Mouse (Mus musculus) hindbrain, embryonic 16.5 days (tissue): ENCODE results near the gene Pamr1. TPM values are rescaled to one million over a fixed set of nuclear protein-coding genes. Genes with fewer than 3 reads are reported as not detected.

Experiments used
- ATAC-seq: fragments of 200-750 bp; cut with Nextera tagmentation; 2 replicates; pipeline ENCODE4 v1.8.0; 2017; ENCODE audit warnings: moderate TSS enrichment, moderate library complexity
- H3K27ac ChIP-seq: fragments of 300-500 bp; sonication (generic); 2 replicates; pipeline ENCODE4 v1.5.1; 2014; ENCODE audit warnings: low read depth, mild to moderate bottlenecking, control low read depth, low read length, moderate library complexity
- H3K27me3 ChIP-seq: fragments of 300-500 bp; sonication (generic); replicated peaks from 2 replicates; pipeline ENCODE4 v1.6.1; 2014; ENCODE audit warnings: low read length; ENCODE audit not compliant: control insufficient read depth, insufficient read depth
- H3K36me3 ChIP-seq: fragments of 300-500 bp; sonication (generic); 2 replicates; pipeline ENCODE4 v1.6.1; 2014; ENCODE audit warnings: mild to moderate bottlenecking, low read length, moderate library complexity, mixed read lengths; ENCODE audit not compliant: control insufficient read depth, insufficient read depth
- H3K4me1 ChIP-seq: fragments of 300-500 bp; sonication (generic); 2 replicates; pipeline ENCODE4 v1.6.1; 2014; ENCODE audit warnings: low read depth, low read length; ENCODE audit not compliant: control insufficient read depth, insufficient read depth
- H3K4me2 ChIP-seq: fragments of 300-500 bp; sonication (generic); 2 replicates; pipeline ENCODE4 v1.6.1; 2014; ENCODE audit warnings: mild to moderate bottlenecking, low read length, control low read depth, moderate library complexity
- H3K4me3 ChIP-seq: fragments of 300-500 bp; sonication (generic); 2 replicates; pipeline ENCODE4 v1.5.1; 2014; ENCODE audit warnings: mild to moderate bottlenecking, low read length, control low read depth, moderate library complexity
- H3K9ac ChIP-seq: fragments of 300-500 bp; sonication (generic); 2 replicates; pipeline ENCODE4 v1.6.1; 2014; ENCODE audit warnings: low read depth, mild to moderate bottlenecking, control low read depth, low read length, moderate library complexity
- H3K9me3 ChIP-seq: fragments of 300-500 bp; sonication (generic); 2 replicates; pipeline ENCODE4 v1.6.1; 2014; ENCODE audit warnings: mild to moderate bottlenecking, low read length, moderate library complexity; ENCODE audit not compliant: control insufficient read depth
- WGBS: fragments of 180-500 bp; shearing (Covaris S2); extraction: QIAGEN DNeasy Blood & Tissue Kit; methylation state at CpG from one replicate; pipeline ENCODE4 v1.1.7; 2014; 5-methylcytosine and 5-hydroxymethylcytosine counted together
- polyA plus RNA-seq: library from polyadenylated mRNA; unstranded; fragments of >200 nt; fragmentation: Nextera tagmentation; extraction: Ambion mirVana; gene quantifications from 2 replicates; pipeline ENCODE4 v1.2.1, GENCODE M21; 2015

Gene Pamr1
- 12.4 and 13.1 TPM in 2 replicates for polyA plus RNA-seq

DNA sequence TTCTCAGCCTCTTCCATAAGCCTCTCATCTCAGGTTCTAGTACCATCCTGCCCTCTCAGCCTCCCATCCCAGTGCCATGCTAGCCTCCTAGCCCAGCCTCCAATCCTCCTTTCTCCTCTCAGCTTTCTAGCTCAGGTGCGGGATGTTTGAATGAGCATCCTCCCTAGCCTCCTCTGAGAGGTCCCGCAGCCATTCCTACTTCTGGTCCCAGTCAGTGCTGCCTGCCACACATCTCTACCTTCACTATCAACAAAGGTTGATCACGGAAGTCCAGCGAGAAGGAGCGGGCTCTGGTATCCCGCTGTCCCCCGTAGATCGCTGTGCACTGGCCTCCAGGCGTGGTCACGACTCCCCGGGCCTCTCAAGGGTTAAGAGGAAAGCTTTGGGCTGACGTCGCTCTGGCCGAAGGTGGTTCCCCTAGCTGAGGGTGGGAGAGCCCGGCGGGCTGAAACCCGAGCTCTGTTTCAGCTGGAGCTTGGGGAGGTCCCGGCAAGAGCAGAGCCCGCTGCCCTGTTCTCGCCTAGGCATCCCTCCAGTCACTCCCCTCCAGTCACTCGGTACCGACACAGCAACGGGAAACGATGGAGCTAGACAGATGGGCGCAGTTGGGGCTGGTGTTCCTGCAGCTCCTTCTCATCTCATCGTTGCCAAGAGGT is at the start of gene Pamr1:
TSS of gene Pamr1 (plus strand) at position 402 of the 656 bp plus-strand sequence.
- Histone ChIP-seq H3K27ac (no peak within 1 kb of the TSS), H3K36me3 (no peaks in the 10 kb centered on the region), H3K4me1 (peaks cover 5% of the 10 kb centered on the region; the same call in 1 of the 2 replicates), H3K27me3 (no peaks in the 10 kb centered on the region), H3K9ac (peak within 1 kb of the TSS; percentile 63), H3K4me3 (peak within 1 kb of the TSS; percentile 43), H3K4me2 (peak within 1 kb of the TSS; percentile 74), H3K9me3 (no peaks in the 10 kb centered on the region)
- peak; percentile 78 for ATAC-seq
- WGBS: 3% methylated on average over 26 of the region's 26 CpGs

DNA sequence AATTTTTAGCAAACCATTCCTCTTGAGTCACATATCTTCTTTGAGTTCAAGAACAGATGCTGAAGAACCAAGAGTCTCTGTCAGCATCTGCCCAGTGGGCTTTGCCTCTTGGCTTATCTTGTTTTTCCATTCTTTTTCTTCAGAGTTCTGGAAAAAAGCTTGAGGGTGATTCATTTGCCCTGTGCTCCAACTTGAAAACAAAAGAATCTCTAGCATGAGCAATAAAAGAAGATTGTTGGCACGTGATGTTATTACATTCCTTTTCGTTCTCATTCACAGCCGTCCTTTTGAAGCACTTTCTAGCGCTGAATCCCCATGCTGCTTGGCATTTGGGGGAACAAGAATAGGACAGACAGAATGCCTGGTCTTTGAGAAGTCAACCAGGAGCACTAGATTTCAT is 42.2 kb upstream of the Pamr1 start:
- Histone ChIP-seq H3K4me3 (no peak overlapping the region), H3K4me1 (no peaks in the 10 kb centered on the region), H3K27me3 (no peaks in the 10 kb centered on the region), H3K9ac (no peak overlapping the region), H3K27ac (no peak overlapping the region), H3K36me3 (no peaks in the 10 kb centered on the region), H3K9me3 (no peaks in the 10 kb centered on the region), H3K4me2 (no peak overlapping the region)
- ATAC-seq: no peak
- WGBS: 45% methylated on average over 4 of the region's 4 CpGs

DNA sequence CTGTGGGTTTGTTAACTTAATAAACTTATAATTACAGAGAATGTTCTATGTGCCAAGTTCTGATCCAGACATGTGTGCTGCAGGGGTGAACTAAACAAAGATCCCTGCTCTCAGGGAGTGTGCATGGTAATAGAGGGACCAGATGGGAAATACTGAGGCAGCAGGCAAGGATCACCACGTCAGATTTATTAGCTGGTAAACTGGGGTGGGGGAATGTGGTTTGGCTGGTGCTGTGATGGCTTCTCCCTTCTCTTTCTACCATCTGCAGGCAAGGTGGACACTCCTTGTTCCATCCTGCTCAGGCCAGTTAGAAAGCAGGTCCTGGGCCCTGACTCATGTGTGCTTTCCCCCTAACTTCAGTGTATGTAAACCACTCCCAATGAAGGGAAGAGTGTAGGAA is 41.7 kb upstream of the Pamr1 start:
- Histone ChIP-seq H3K27ac (no peak overlapping the region), H3K4me1 (no peaks in the 10 kb centered on the region), H3K36me3 (no peaks in the 10 kb centered on the region), H3K9me3 (no peaks in the 10 kb centered on the region), H3K4me3 (no peak overlapping the region), H3K9ac (no peak overlapping the region), H3K27me3 (no peaks in the 10 kb centered on the region), H3K4me2 (no peak overlapping the region)
- ATAC-seq: no peak
- 71% methylated on average over 1 of the region's 1 CpGs for WGBS

DNA sequence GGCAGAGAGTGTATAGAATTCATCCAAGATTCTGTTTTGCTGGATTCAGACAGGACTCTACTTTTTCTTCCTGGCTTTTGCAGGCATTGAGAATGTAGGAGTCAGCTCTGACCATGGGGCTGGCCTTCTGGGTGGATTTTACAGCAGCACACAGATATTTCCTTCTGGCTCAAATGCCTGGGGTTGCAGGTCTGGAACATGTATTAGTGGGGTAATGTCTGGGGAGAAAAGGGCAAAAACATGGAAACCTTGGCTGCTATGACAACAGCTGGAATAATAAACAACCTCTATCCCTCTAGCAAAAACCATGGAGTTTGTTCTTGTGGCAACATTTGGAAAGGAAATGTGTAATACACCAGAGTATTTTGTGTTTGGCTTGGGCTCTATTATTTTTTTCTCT is 29.9 kb upstream of the Pamr1 start:
- no peak overlapping the region for H3K27ac ChIP-seq
- no peak for ATAC-seq
- H3K4me1 ChIP-seq: no peaks in the 10 kb centered on the region
- no peak overlapping the region for H3K4me3 ChIP-seq
- no peak overlapping the region for H3K4me2 ChIP-seq
- H3K9me3 ChIP-seq: no peaks in the 10 kb centered on the region
- no peaks in the 10 kb centered on the region for H3K36me3 ChIP-seq
- H3K9ac ChIP-seq: no peak overlapping the region
- no peaks in the 10 kb centered on the region for H3K27me3 ChIP-seq

DNA sequence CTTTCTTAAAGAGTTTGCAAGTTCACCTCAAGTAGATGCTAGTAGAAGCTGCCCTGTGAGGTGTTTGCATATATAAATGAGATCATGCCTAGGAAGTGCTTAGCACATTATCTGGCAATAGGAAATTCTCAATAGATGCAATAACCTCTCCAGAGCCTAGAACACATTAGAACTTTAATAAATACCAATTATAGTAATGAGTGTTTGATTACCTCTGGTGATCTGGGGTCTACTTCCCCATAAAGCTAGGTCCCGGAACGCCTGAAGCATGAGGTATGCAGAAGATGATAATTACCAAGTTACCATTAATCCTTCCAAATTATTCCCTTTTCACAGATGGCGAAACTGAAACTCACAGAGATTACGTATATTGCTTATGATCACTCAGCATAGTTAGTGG is 22.2 kb upstream of the Pamr1 start:
- 66% methylated on average over 4 of the region's 4 CpGs for WGBS

DNA sequence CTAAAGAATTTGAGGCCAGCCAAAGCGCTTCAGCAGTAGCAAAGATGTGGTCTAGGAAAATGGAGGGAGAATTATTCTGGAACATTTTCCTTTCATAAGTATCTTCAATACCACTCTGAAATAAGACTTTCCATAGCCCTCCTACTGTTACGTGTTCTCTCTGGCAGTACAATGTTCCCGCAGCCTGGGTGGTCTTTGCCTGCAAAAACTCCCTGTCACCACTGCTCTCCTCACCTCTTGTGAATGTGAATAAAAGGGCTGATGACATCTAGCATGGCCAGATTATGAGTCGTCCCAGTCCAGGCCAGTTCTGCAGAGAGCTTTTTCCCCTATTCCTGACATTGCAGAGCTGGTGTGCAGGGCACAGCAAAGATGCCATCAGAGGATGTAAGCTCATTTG is 16.4 kb upstream of the Pamr1 start:
- Histone ChIP-seq H3K4me2 (no peak overlapping the region), H3K36me3 (no peaks in the 10 kb centered on the region), H3K27me3 (no peaks in the 10 kb centered on the region), H3K4me1 (no peaks in the 10 kb centered on the region), H3K4me3 (no peak overlapping the region), H3K9me3 (no peaks in the 10 kb centered on the region), H3K27ac (no peak overlapping the region), H3K9ac (no peak overlapping the region)
- WGBS: 68% methylated on average over 4 of the region's 4 CpGs
- no peak for ATAC-seq

More for the DNA sequence above, 22.2 kb upstream of the Pamr1 start:
- H3K4me3 ChIP-seq: no peak overlapping the region
- ATAC-seq: peak; percentile 80
- no peaks in the 10 kb centered on the region for H3K9me3 ChIP-seq
- no peak overlapping the region for H3K27ac ChIP-seq
- no peak overlapping the region for H3K4me2 ChIP-seq
- H3K9ac ChIP-seq: no peak overlapping the region
- no peaks in the 10 kb centered on the region for H3K27me3 ChIP-seq
- no peaks in the 10 kb centered on the region for H3K36me3 ChIP-seq
- no peaks in the 10 kb centered on the region for H3K4me1 ChIP-seq

DNA sequence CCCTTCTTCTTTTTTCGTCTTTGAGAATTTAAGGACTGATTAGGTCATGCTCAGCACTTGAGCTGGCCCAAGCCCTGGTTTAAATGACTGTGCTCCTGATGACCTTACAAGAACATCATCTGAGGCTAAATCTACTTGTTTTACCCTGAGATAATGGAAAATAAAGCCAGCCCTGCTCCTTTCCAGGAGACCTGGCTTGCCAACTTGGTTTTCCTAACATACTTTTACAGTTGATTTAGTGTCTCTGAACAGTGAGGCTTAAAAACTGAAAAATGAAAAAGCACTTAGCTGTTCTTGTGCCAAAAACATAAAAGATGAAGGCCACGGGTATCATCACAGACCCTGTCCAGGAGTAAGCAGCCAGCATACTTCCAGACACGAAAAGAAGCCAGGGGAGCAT is 13.0 kb upstream of the Pamr1 start:
- Histone ChIP-seq H3K36me3 (no peaks in the 10 kb centered on the region), H3K27me3 (no peaks in the 10 kb centered on the region), H3K27ac (no peak overlapping the region), H3K4me2 (no peak overlapping the region), H3K9me3 (no peaks in the 10 kb centered on the region), H3K9ac (no peak overlapping the region), H3K4me1 (no peaks in the 10 kb centered on the region), H3K4me3 (no peak overlapping the region)
- 80% methylated on average over 3 of the region's 3 CpGs for WGBS
- no peak for ATAC-seq

DNA sequence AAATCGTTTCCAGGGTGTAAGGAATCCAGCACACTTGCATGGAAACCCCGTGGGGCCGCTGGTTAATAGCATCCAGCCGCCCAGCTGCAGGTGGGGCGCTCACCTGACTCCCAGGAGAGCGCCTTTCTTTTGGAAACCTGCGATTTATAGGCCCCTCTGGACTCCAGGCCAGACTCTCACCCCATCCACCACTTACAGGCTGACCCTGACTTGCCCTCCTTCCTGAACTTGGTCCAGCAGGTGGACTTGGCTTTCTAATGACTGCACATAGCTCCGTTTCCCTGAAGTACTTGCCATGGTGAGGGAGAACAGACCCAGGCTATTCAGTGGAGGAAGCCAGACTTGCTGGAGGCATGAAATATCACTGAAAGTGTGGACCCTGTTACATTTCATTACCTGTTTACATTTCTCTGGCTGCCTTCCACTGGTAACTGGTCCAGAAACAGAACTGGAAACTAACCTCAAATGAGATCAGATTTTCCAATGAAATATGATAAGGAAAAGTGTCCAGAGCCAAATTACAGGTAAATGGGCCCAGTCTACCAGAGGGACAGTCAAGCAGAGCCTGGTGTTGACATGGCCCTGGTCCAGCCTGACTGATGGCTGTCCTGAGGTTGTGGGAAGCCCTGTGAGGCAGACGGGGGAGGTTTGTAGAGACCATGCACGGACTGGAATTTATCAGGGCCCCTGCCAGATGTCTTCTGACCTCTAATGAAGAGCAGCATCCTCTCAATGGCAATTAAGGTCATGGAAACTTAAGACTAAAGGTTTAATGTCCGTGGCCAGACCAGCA is 9.2 kb upstream of the Pamr1 start:
- H3K9me3 ChIP-seq: no peaks in the 10 kb centered on the region
- WGBS: 62% methylated on average over 11 of the region's 11 CpGs
- H3K36me3 ChIP-seq: no peaks in the 10 kb centered on the region
- no peak overlapping the region for H3K9ac ChIP-seq
- no peaks in the 10 kb centered on the region for H3K27me3 ChIP-seq
- H3K4me3 ChIP-seq: no peak overlapping the region
- no peak overlapping the region for H3K4me2 ChIP-seq
- no peak for ATAC-seq
- H3K4me1 ChIP-seq: peaks cover 2% of the 10 kb centered on the region; the same call in 1 of the 2 replicates
- no peak overlapping the region for H3K27ac ChIP-seq

DNA sequence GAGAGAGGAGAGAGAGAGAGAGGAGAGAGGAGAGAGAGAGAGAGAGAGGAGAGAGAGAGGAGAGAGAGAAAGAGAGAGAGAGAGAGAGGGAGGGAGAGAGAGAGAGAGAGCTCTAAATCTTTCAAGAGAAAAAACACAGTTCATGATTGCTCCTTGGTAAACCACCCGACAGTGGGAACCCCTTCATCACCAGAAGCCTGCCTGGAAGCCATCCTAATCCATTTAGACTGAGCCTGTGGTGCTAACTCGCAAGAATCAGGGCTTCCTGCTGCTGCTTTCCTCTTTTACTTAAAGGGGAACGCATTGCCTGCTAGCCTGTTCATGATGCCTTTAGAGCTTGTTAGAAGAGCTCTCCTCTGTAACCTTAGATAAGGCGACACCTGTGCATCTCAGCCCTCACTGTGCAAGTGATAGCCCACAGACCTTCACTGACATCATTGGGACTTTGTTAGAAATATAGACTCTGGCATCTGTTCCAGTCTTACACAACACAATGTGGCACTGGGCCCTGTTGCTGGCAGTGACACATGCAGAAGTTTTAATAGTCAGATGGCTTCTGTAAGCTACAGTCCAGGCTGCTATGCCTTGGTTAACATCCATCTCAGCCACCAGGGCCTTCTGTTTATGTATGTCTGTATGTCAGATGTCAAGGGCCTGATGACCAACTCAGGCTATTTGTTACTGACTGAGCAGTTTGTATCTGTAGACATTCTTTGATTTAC is 8.2 kb upstream of the Pamr1 start:
- no peak overlapping the region for H3K4me3 ChIP-seq
- 45% methylated on average over 4 of the region's 4 CpGs for WGBS
- ATAC-seq: no peak
- H3K4me2 ChIP-seq: no peak overlapping the region
- H3K4me1 ChIP-seq: peaks cover 2% of the 10 kb centered on the region; the same call in 1 of the 2 replicates
- H3K9me3 ChIP-seq: no peaks in the 10 kb centered on the region
- no peak overlapping the region for H3K9ac ChIP-seq
- no peaks in the 10 kb centered on the region for H3K27me3 ChIP-seq
- no peak overlapping the region for H3K27ac ChIP-seq
- H3K36me3 ChIP-seq: no peaks in the 10 kb centered on the region
